ENCODE assay signal across 9 mouse cellular contexts in genomic region chr12:86652570-86653041, GRCm38 (mm10). TPM values are rescaled to one million over a fixed set of nuclear protein-coding genes. Genes with fewer than 3 reads are reported as not detected.
DNase-seq lines count a peak whose midpoint lies in the region; ATAC-seq and TF ChIP-seq lines count a peak whose summit lies in the region.
"Had no signal": no experiment of that assay in that cellular context is flagged by ENCODE, and none has a peak within 500 bp of the region (broad histone marks: within the 10 kb centered on the region; RNA-seq: fewer than 3 reads in every experiment).

No protein-coding gene starts in this region.

- no peaks in the 10 kb centered on the region for H3K27me3 ChIP-seq in cerebellum, adult 2 months (ENCODE audit: control insufficient read depth, insufficient read depth, low read length)
- H3K27me3 ChIP-seq in intestine, embryonic 16.5 days (replicated peaks; ENCODE audit: control insufficient read depth, insufficient read depth, low read length) = no peaks in the 10 kb centered on the region
- no peaks in the 10 kb centered on the region for H3K27me3 ChIP-seq in neural tube, embryonic 14.5 days (ENCODE audit: control insufficient read depth, insufficient read depth, low read length)

- H3K4me3 ChIP-seq in cerebellum, adult 2 months (replicated peaks; ENCODE audit: insufficient read depth, low read depth, low read length) = no peak overlapping the region
- H3K4me3 ChIP-seq in intestine, embryonic 16.5 days (ENCODE audit: low read length) = no peak overlapping the region
- no peak overlapping the region for H3K4me3 ChIP-seq in neural tube, embryonic 14.5 days (ENCODE audit: low read depth, low read length)
- H3K4me3 ChIP-seq: megakaryocyte, embryonic 14.5 days had no signal

- no peaks in the 10 kb centered on the region for H3K9me3 ChIP-seq in intestine, embryonic 16.5 days (ENCODE audit: control insufficient read depth, low read length)
- no peaks in the 10 kb centered on the region for H3K9me3 ChIP-seq in neural tube, embryonic 14.5 days (ENCODE audit: control insufficient read depth, low read length)

- DNase-seq in adrenal gland, adult 18-20 months (ENCODE audit: low spot score in 2 of 2) = peak; percentile 65 to 67
- peak; percentile 32 to 47 for DNase-seq in cerebellum, adult 2 months
- peak; percentile 84 for DNase-seq in gastrocnemius, postnatal 25 days
- peak; percentile 54 to 79 for DNase-seq in left cerebral cortex, adult 8-10 months (ENCODE audit: low spot score in 2 of 2)
- DNase-seq in urinary bladder, postnatal 25 days (ENCODE audit: low spot score) = peak; percentile 20
- DNase-seq in embryo, embryonic 10 days (ENCODE audit: low spot score) = no peak

- H3K4me1 ChIP-seq in cerebellum, adult 2 months (ENCODE audit: control insufficient read depth, insufficient read depth, low read length) = no peaks in the 10 kb centered on the region
- no peaks in the 10 kb centered on the region for H3K4me1 ChIP-seq in intestine, embryonic 16.5 days (ENCODE audit: control insufficient read depth, insufficient read depth, low read length)
- no peaks in the 10 kb centered on the region for H3K4me1 ChIP-seq in neural tube, embryonic 14.5 days (ENCODE audit: control insufficient read depth, insufficient read depth, low read length)

- H3K36me3 ChIP-seq in intestine, embryonic 16.5 days (ENCODE audit: control insufficient read depth, insufficient read depth, low read length) = no peaks in the 10 kb centered on the region
- H3K36me3 ChIP-seq in neural tube, embryonic 14.5 days (ENCODE audit: control insufficient read depth, insufficient read depth, low read length) = no peaks in the 10 kb centered on the region

- H3K9ac ChIP-seq in intestine, embryonic 16.5 days (ENCODE audit: low read depth, low read length) = no peak overlapping the region
- H3K9ac ChIP-seq in neural tube, embryonic 14.5 days (replicated peaks; ENCODE audit: low read depth, low read length) = no peak overlapping the region

- ATAC-seq in intestine, embryonic 16.5 days = peak; percentile 76
- ATAC-seq in neural tube, embryonic 14.5 days (ENCODE audit: low read depth) = peak; percentile 78

- no peak for TF ChIP-seq POLR2A in cerebellum, adult 2 months (IDR thresholded peaks at IDR 0.05; ENCODE audit: borderline replicate concordance, insufficient read depth, low read length)

- WGBS in cerebellum, adult 2 months = 14% methylated on average over 4 of the region's 4 CpGs
- WGBS in intestine, embryonic 16.5 days = 38% methylated on average over 4 of the region's 4 CpGs
- WGBS in neural tube, embryonic 14.5 days = 36% methylated on average over 4 of the region's 4 CpGs

- no peak overlapping the region for H3K4me2 ChIP-seq in intestine, embryonic 16.5 days (ENCODE audit: low read depth, low read length)
- no peak overlapping the region for H3K4me2 ChIP-seq in neural tube, embryonic 14.5 days (ENCODE audit: low read depth, low read length)

- no peak overlapping the region for H3K27ac ChIP-seq in cerebellum, adult 2 months (ENCODE audit: insufficient read depth, low read length)
- H3K27ac ChIP-seq in intestine, embryonic 16.5 days (ENCODE audit: low read length) = peak overlapping the region; percentile 34; the same call in 1 of the 2 replicates
- no peak overlapping the region for H3K27ac ChIP-seq in neural tube, embryonic 14.5 days (ENCODE audit: low read depth, low read length)

- no peak for TF ChIP-seq CTCF in cerebellum, adult 2 months (IDR thresholded peaks at IDR 0.05; ENCODE audit: borderline replicate concordance, insufficient read depth, low read depth, low read length)

RNA-seq across cellular contexts. Expression of gene Vash1, which starts 25.9 kb away (rescaled TPM):
- 1 to 10 TPM; 2.2 to 4.8 TPM for total RNA-seq in adrenal gland, adult 18-20 months (2021)
- polyA plus RNA-seq in cerebellum, adult 2 months (2012; rRNA removed) = 23.1 and 24.6 TPM in 2 replicates
- 10 to 100 TPM; 10.3 to 11.8 TPM for total RNA-seq in gastrocnemius, postnatal 25 days (2021)
- polyA plus RNA-seq in intestine, embryonic 16.5 days (2015; fragmentation: Nextera tagmentation; extraction: Ambion mirVana) = 5.5 and 6.0 TPM in 2 replicates
- 10 to 100 TPM; 31.6 to 35.4 (median 32.5) TPM for total RNA-seq in left cerebral cortex, adult 8-10 months (2022)
- 24.7 and 30.2 TPM in 2 replicates for polyA plus RNA-seq in neural tube, embryonic 14.5 days (2014; fragmentation: Nextera tagmentation; extraction: Ambion mirVana)
